Mouse (Mus musculus) left cerebral cortex, adult 2 months (tissue): ENCODE results near the gene Snu13. TPM values are rescaled to one million over a fixed set of nuclear protein-coding genes. Genes with fewer than 3 reads are reported as not detected.

Experiments used
- DNase-seq, 2 experiments: peaks; one replicate each; pipeline ENCODE4 v3.0.0; 2021 to 2022; ENCODE audit warnings: low spot score in 2 of 2, mixed read lengths in 1 of 2; ENCODE audit errors: extremely low spot score in 1 of 2
- H3K27ac ChIP-seq: fragments of 200-600 bp; 2 replicates; pipeline ENCODE4 v1.8.1; 2022
- H3K4me3 ChIP-seq: fragments of 200-600 bp; 2 replicates; pipeline ENCODE4 v1.8.1; 2022
- CTCF ChIP-seq: fragments of 200-600 bp; IDR thresholded peaks from 2 replicates; pipeline ENCODE4 v1.8.1; 2022; ENCODE audit warnings: antibody characterized with exemption, mild to moderate bottlenecking, moderate library complexity
- intact Hi-C: fragments of 180-260 bp; cut with DNase I; formaldehyde crosslinking; loops from one replicate; pipeline ENCODE4 v1.15.1; 2025
- total RNA-seq, 2 experiments: library from RNA; stranded (reverse); gene quantifications; 2 replicates each; pipeline ENCODE4 v1.2.3; 2021

The Snu13 gene
- total RNA-seq, 2 experiments from 2014 or later: 110 to 113 TPM

GRCm38 (mm10) chr15:81990549-81990948, 56.8 kb downstream of the Snu13 start:
- intact Hi-C loops: loop anchor here (2.0 kb wide), 1 partner anchor 52 kb away; no protein-coding TSS in a partner anchor
- peak in 1 of 2 experiments; percentile 18 for DNase-seq
- Histone ChIP-seq H3K27ac (no peak overlapping the region), H3K4me3 (no peak overlapping the region)
- TF ChIP-seq CTCF: no peak

Other genes with a start within 250 kb of the Snu13 start
- gene Tef, start 245.2 kb downstream of the Snu13 start, total RNA-seq: 100 to 1,000 TPM; 220 to 228 TPM
- 10 to 100 TPM; 34.8 to 41.4 TPM for gene Tob2, start 188.8 kb downstream of the Snu13 start, total RNA-seq
- gene Phf5a, start 175.7 kb downstream of the Snu13 start, total RNA-seq: 10 to 100 TPM; 31.1 to 32.8 TPM
- 100 to 1,000 TPM; 420 to 427 TPM for gene Aco2, start 175.3 kb downstream of the Snu13 start, total RNA-seq
- 10 to 100 TPM; 50.1 to 56.8 TPM for gene Polr3h, start 121.4 kb downstream of the Snu13 start, total RNA-seq
- 10 to 100 TPM; 91.2 to 97.6 TPM for gene Csdc2, start 110.8 kb downstream of the Snu13 start, total RNA-seq
- gene Pmm1, start 86.7 kb downstream of the Snu13 start, total RNA-seq: 100 to 1,000 TPM; 199 to 206 TPM
- not detected for gene 1700029P11Rik, start 67.1 kb downstream of the Snu13 start, total RNA-seq
- 10 to 100 TPM; 22.5 to 29.7 TPM for gene Xrcc6, start 59.8 kb downstream of the Snu13 start, total RNA-seq
- 10 to 100 TPM; 88.0 to 95.6 TPM for gene Desi1, start 13.7 kb downstream of the Snu13 start, total RNA-seq
- gene 4930407I10Rik, start 11.6 kb upstream of the Snu13 start, total RNA-seq: not detected
- 1 to 10 TPM; 4.0 to 4.5 TPM for gene Mei1, start 22.4 kb upstream of the Snu13 start, total RNA-seq
- gene Ccdc134, start 80.3 kb upstream of the Snu13 start, total RNA-seq: 10 to 100 TPM; 11.2 to 18.3 TPM
- 100 to 1,000 TPM; 187 to 202 TPM for gene Srebf2, start 99.6 kb upstream of the Snu13 start, total RNA-seq
- gene Shisa8, start 165.2 kb upstream of the Snu13 start, total RNA-seq: 1 to 10 TPM; 2.1 to 2.7 TPM
- under 1 TPM; 0.29 to 0.47 TPM for gene Tnfrsf13c, start 176.8 kb upstream of the Snu13 start, total RNA-seq
- gene Cenpm, start 197.2 kb upstream of the Snu13 start, total RNA-seq: 1 to 10 TPM; 3.1 to 4.8 TPM
- 100 to 1,000 TPM in 1 of 2 experiments, 10 to 100 TPM in 1; 96.5 to 102 TPM for gene 1500009C09Rik, start 204.8 kb upstream of the Snu13 start, total RNA-seq
- 100 to 1,000 TPM; 489 to 520 TPM for gene Sept3, start 227.3 kb upstream of the Snu13 start, total RNA-seq